Mouse (Mus musculus) MEL (cell line): ENCODE data around the gene Rab39. TPM values are rescaled to one million over a fixed set of nuclear protein-coding genes. Genes with fewer than 3 reads are reported as not detected.

Experiments
- DNase-seq: peaks from one replicate; pipeline ENCODE4 v3.0.0; 2011; ENCODE audit warnings: low read depth, low spot score
- H3K27ac ChIP-seq: 2 replicates; pipeline ENCODE4 v1.5.1; 2012; ENCODE audit warnings: low read depth, mild to moderate bottlenecking, control low read depth, low read length, moderate library complexity; ENCODE audit not compliant: control insufficient read depth
- H3K27me3 ChIP-seq, 2 experiments: fragments of 150-350 bp in 1 of 2; sonication (generic) in 1 of 2; 2 replicates each; pipeline ENCODE4 v1.6.1; 2012; ENCODE audit warnings: low read length in 2 of 2, mild to moderate bottlenecking in 2 of 2, improper control_type of control experiment in 1 of 2, moderate library complexity in 1 of 2; ENCODE audit not compliant: insufficient read depth in 2 of 2, control insufficient read depth in 1 of 2
- H3K36me3 ChIP-seq, 2 experiments: 2 replicates each; pipeline ENCODE4 v1.6.1; 2012 to 2014; ENCODE audit warnings: low read length in 2 of 2, improper control_type of control experiment in 1 of 2, inconsistent platforms in 1 of 2, mild to moderate bottlenecking in 1 of 2; ENCODE audit not compliant: insufficient read depth in 2 of 2, control insufficient read depth in 1 of 2
- H3K4me1 ChIP-seq, 2 experiments: fragments of 150-350 bp in 1 of 2; sonication (generic) in 1 of 2; 2 replicates each; pipeline ENCODE4 v1.6.1; 2012; ENCODE audit warnings: low read length in 2 of 2, improper control_type of control experiment in 1 of 2, mild to moderate bottlenecking in 1 of 2; ENCODE audit not compliant: insufficient read depth in 2 of 2, control insufficient read depth in 1 of 2
- H3K4me3 ChIP-seq, 2 experiments: fragments of 150-350 bp in 1 of 2; sonication (generic) in 1 of 2; 2 replicates each; pipeline ENCODE4 v1.5.1; 2012; ENCODE audit warnings: low read depth in 2 of 2, low read length in 2 of 2, mild to moderate bottlenecking in 2 of 2, moderate library complexity in 2 of 2, control low read depth in 1 of 2, improper control_type of control experiment in 1 of 2; ENCODE audit not compliant: control insufficient read depth in 1 of 2, insufficient read depth in 1 of 2
- H3K79me2 ChIP-seq: 2 replicates; pipeline ENCODE4 v1.6.1; 2012; ENCODE audit warnings: mild to moderate bottlenecking, low read length, moderate library complexity; ENCODE audit not compliant: control insufficient read depth, poor library complexity, insufficient read depth
- H3K9ac ChIP-seq: 2 replicates; pipeline ENCODE4 v1.6.1; 2012; ENCODE audit warnings: low read depth, mild to moderate bottlenecking, control low read depth, low read length, moderate library complexity; ENCODE audit not compliant: control insufficient read depth, poor library complexity, severe bottlenecking
- H3K9me3 ChIP-seq: fragments of 150-350 bp; sonication (generic); replicated peaks from 2 replicates; pipeline ENCODE4 v1.6.1; 2012; ENCODE audit warnings: mild to moderate bottlenecking, low read length, improper control_type of control experiment, moderate library complexity; ENCODE audit not compliant: insufficient read depth
- BHLHE40 ChIP-seq: IDR thresholded peaks from 2 replicates; pipeline ENCODE4 v1.6.1; 2012; ENCODE audit warnings: low read depth, mild to moderate bottlenecking, inconsistent platforms, low read length, improper control_type of control experiment, borderline replicate concordance
- CHD1 ChIP-seq: IDR thresholded peaks from 2 replicates; pipeline ENCODE4 v1.6.1; 2012; ENCODE audit warnings: low read depth, mild to moderate bottlenecking, inconsistent platforms, low read length, improper control_type of control experiment
- ETS1 ChIP-seq: IDR thresholded peaks from 2 replicates; pipeline ENCODE4 v1.6.1; 2012; ENCODE audit warnings: low read depth, mild to moderate bottlenecking, inconsistent platforms, low read length, improper control_type of control experiment, moderate library complexity
- GATA1 ChIP-seq: IDR thresholded peaks from 2 replicates; pipeline ENCODE4 v1.6.1; 2011; ENCODE audit warnings: low read depth, low read length, improper control_type of control experiment
- MAX ChIP-seq: IDR thresholded peaks from 2 replicates; pipeline ENCODE4 v1.6.1; 2011; ENCODE audit warnings: low read length, improper control_type of control experiment
- MAZ ChIP-seq: IDR thresholded peaks from 2 replicates; pipeline ENCODE4 v1.6.1; 2012; ENCODE audit warnings: low read depth, mild to moderate bottlenecking, inconsistent platforms, low read length, improper control_type of control experiment
- MYB ChIP-seq: IDR thresholded peaks from 2 replicates; pipeline ENCODE4 v1.6.1; 2011; ENCODE audit warnings: mild to moderate bottlenecking, low read depth, low read length, improper control_type of control experiment
- POLR2A ChIP-seq, 2 experiments: IDR thresholded peaks; 2 replicates each; pipeline ENCODE4 v1.6.1; 2011 to 2012; ENCODE audit warnings: low read length in 2 of 2, mild to moderate bottlenecking in 2 of 2, control low read depth in 1 of 2, improper control_type of control experiment in 1 of 2, low read depth in 1 of 2, moderate library complexity in 1 of 2; ENCODE audit not compliant: control insufficient read depth in 1 of 2, insufficient read depth in 1 of 2, poor library complexity in 1 of 2
- POLR2AphosphoS2 ChIP-seq: IDR thresholded peaks from 2 replicates; pipeline ENCODE4 v1.6.1; 2011; ENCODE audit warnings: low read length, improper control_type of control experiment
- SIN3A ChIP-seq: IDR thresholded peaks from 2 replicates; pipeline ENCODE4 v1.6.1; 2012; ENCODE audit warnings: low read length, improper control_type of control experiment, inconsistent platforms
- USF1 ChIP-seq: IDR thresholded peaks from 2 replicates; pipeline ENCODE4 v1.6.1; 2014; ENCODE audit warnings: low read depth, mild to moderate bottlenecking, inconsistent platforms, low read length, improper control_type of control experiment, moderate library complexity
- ZKSCAN1 ChIP-seq: IDR thresholded peaks from 2 replicates; pipeline ENCODE4 v1.6.1; 2012; ENCODE audit warnings: low read depth, mild to moderate bottlenecking, inconsistent platforms, low read length, improper control_type of control experiment, moderate library complexity
- polyA plus RNA-seq, 2 experiments: library from polyadenylated mRNA; stranded (reverse) in 1 of 2; unstranded in 1 of 2; fragments of >175 nt in 1 of 2; fragments of >200 nt in 1 of 2; gene quantifications; 2 replicates each; pipeline versions ENCODE4 v1.2.1 to v1.2.4; 2012; ENCODE audit warnings: low replicate concordance in 2 of 2, low read depth in 1 of 2; ENCODE audit not compliant: insufficient read length in 2 of 2, insufficient read depth in 1 of 2, missing spikeins in 1 of 2
- total RNA-seq: library from RNA; depleted of rRNA; stranded (reverse); fragments of 300-350 nt; gene quantifications from 2 replicates; pipeline ENCODE4 v1.2.3, GENCODE M21; 2012

Gene Rab39
- total and polyA plus RNA-seq, 3 experiments = 0.10 TPM; not detected in 2

DNA sequence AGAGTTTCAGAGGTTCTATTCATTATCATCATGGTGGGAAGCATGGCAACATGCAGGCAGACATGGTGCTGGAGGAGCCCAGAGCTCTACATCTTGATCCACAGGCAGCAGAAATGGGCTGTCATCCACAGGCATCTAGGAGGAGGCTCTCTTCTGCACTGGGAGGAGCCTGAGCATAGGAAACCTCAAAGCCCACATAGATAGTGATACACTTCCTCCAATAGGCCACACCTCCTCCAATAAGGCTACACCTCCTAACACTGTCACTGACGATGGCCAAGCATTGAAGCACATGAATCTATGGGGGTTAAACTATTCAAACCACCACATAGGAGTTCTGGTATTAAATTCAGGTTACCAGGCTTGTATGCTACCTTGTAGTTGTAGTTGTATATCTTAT lies 12.3 kb downstream of the Rab39 start:
- Histone ChIP-seq H3K36me3 (no peaks in the 10 kb centered on the region), H3K27me3 (no peaks in the 10 kb centered on the region), H3K9me3 (no peaks in the 10 kb centered on the region), H3K79me2 (no peaks in the 10 kb centered on the region), H3K4me1 (no peaks in the 10 kb centered on the region), H3K27ac (no peak overlapping the region), H3K4me3 (no peak overlapping the region), H3K9ac (no peak overlapping the region)
- peak; percentile 76 for DNase-seq
- TF ChIP-seq MAZ = no peak
- TF ChIP-seq SIN3A = no peak
- 0 out of 2 replicates have a peak, but pooled peaks have one; percentile 16 for TF ChIP-seq MAX
- no peak for TF ChIP-seq ETS1

DNA sequence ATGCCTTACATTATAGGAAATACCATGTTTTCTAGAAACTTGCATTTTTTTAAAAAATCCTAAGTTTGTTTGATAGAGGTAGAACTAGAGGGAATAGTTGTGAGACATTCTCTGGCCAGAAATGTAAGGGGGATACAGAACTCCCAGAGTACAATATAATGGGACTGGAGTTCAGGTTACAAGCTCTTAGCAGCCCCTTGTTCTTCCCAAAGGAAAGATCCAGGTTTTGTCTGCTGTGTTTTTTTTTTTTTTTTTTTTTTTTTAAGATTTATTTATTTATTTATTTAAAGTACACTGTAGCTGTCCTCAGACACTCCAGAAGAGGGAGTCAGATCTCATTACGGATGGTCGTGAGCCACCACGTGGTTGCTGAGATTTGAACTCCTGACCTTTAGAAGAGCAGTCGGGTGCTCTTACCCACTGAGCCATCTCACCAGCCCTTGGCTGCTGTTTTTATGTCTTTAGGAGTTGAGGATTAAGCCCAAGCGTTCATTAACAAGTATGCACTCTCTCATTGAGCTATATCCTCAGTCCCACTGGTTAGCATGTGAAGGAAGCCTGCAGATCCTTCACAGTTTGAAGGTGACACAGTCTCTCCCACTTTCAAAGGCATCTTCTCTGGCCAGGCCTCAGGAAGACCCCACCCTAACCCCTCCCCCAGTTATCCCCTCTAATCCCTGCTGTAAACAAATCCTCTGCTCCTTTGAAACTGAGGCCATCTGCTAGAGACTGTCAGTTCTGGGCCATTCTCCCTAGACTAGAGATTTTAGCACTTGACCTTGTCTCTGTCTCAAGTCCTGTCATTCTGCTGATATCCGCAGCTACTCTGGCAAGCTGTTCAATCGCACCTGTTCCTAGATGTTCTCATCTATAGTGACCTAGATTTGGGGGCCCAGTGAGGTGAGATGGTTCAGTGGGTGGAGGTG lies 14.0 kb downstream of the Rab39 start:
- H3K9ac ChIP-seq = no peak overlapping the region
- no peak overlapping the region for H3K4me3 ChIP-seq
- no peaks in the 10 kb centered on the region for H3K4me1 ChIP-seq
- no peak for TF ChIP-seq POLR2A (IDR thresholded peaks at IDR 0.05; ENCODE audit: control insufficient read depth in 1 of 2, insufficient read depth in 1 of 2, low read depth in 1 of 2, low read length in 2 of 2, poor library complexity in 1 of 2)
- no peak for TF ChIP-seq POLR2AphosphoS2
- TF ChIP-seq MAX = no peak
- no peak for TF ChIP-seq CHD1
- TF ChIP-seq MAZ = no peak
- TF ChIP-seq ZKSCAN1 = no peak
- TF ChIP-seq SIN3A = no peak
- no peak for TF ChIP-seq USF1
- no peak for TF ChIP-seq MYB
- TF ChIP-seq BHLHE40 = no peak
- TF ChIP-seq ETS1 = no peak
- H3K9me3 ChIP-seq = no peaks in the 10 kb centered on the region
- H3K27me3 ChIP-seq = no peaks in the 10 kb centered on the region; a peak in 1 of 4 replicates
- no peak for DNase-seq
- no peaks in the 10 kb centered on the region for H3K36me3 ChIP-seq
- H3K79me2 ChIP-seq = no peaks in the 10 kb centered on the region
- no peak overlapping the region for H3K27ac ChIP-seq

DNA sequence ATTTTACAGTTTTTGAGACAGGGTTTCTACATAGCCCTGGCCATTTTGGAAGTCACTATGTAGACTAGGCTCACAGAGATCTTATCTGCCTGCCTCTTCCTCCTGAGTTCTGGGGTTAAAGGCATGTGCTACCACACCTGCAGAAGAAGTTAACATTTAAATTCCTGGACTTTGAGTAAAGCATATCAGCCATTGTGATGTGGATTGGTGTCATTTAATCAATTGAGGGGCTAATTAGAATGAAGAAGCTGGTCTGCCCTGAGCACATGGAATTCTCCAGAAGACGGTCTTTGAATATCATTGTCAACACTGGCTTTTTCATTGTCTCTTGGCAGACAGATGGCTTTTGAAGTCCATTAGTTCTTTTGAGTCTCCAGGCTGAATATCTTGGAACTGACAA lies 25.2 kb downstream of the Rab39 start:
- H3K4me3 ChIP-seq = no peak overlapping the region
- H3K79me2 ChIP-seq = no peaks in the 10 kb centered on the region
- TF ChIP-seq MAX (no peak), GATA1 (0 out of 2 replicates have a peak, but pooled peaks have one; percentile 11)
- no peak overlapping the region for H3K27ac ChIP-seq
- H3K4me1 ChIP-seq = no peaks in the 10 kb centered on the region
- no peaks in the 10 kb centered on the region for H3K36me3 ChIP-seq
- no peak for DNase-seq
- H3K9ac ChIP-seq = no peak overlapping the region
- H3K9me3 ChIP-seq = no peaks in the 10 kb centered on the region
- H3K27me3 ChIP-seq = peaks cover 5 to 7% of the 10 kb centered on the region in 2 experiments; a peak in 3 of 4 replicates
